Mouse (Mus musculus) lung, postnatal 0 days (tissue): ENCODE results near the gene Aldh3a1.

Source experiments
- CTCF ChIP-seq: IDR thresholded peaks from 2 replicates; pipeline ENCODE4 v1.5.1; 2016; ENCODE audit warnings: antibody characterized with exemption, mild to moderate bottlenecking
- EP300 ChIP-seq: IDR thresholded peaks from 2 replicates; pipeline ENCODE4 v1.6.1; 2016; ENCODE audit warnings: antibody characterized with exemption, mild to moderate bottlenecking, control low read depth

GRCm38 (mm10) chr11:61164881-61165280 lies 42.5 kb upstream of the Aldh3a1 start:
- TF ChIP-seq CTCF, result no peak
- no peak for TF ChIP-seq EP300
